Mouse (Mus musculus) hematopoietic stem cell, adult 5-6 weeks (primary cell): ENCODE data around the gene Casq2. TPM values are rescaled to one million over a fixed set of nuclear protein-coding genes. Genes with fewer than 3 reads are reported as not detected.
A peak's percentile ranks its signal among the peaks of the same experiment; 100 is the strongest.

Experiments
- ATAC-seq, 2 experiments: fragments of 125-278 bp in 1 of 2; replicated peaks in 1 of 2; 2 replicates each; pipeline ENCODE4 v1.8.0; 2016 to 2017; ENCODE audit warnings: inconsistent platforms in 2 of 2, mild to moderate bottlenecking in 2 of 2, moderate number of reproducible peaks in 2 of 2, low read depth in 1 of 2, moderate TSS enrichment in 1 of 2; ENCODE audit not compliant: low FRiP score in 2 of 2, poor library complexity in 2 of 2, severe bottlenecking in 2 of 2, insufficient read depth in 1 of 2, low TSS enrichment in 1 of 2
- total RNA-seq: library from RNA; stranded (forward); fragments of 172-1452, 232-1000 nt; gene quantifications from 2 replicates; pipeline ENCODE4 v1.2.3, GENCODE M21; 2017

Casq2 gene
- total RNA-seq, 1 experiment from 2014 or later, result not detected

DNA sequence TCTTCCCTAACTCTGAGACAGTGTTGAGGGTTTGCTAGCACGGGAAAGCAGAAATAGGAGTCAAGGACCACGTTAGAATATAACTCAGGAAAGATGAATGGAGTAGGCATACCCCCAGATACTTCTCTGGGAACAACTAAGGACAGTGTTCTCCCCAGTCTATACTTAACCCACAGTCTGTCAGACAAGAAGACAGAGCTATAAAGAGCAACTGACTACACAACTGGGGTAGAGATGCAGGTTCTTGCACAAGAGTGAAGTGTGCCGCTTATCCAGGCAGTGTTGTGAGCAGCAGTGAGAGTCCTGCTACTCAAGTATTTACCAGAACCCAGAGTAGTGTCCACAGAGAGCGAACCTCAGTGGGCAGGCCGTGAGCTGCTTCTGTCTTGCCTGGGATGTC, 16.5 kb upstream of the Casq2 start:
- ATAC-seq, result no peak

DNA sequence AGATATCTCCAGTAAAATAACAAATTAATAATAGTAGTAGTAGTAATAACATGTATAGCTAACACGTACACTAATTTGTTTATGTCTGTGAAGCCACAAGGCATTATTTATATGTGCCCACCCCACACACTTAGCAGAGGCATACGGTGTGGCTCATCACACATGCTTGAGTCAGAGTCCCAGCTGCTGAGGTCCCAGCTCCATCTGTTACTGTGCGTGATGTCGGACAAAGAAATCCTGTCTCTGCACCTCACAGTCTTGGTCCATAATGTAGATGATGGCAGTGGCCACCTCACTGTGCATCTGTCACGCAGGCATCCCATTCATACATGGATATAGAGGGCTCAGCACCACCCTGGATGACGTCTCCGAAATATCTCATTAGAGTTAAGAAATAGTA, 15.9 kb upstream of the Casq2 start:
- ATAC-seq, result no peak

DNA sequence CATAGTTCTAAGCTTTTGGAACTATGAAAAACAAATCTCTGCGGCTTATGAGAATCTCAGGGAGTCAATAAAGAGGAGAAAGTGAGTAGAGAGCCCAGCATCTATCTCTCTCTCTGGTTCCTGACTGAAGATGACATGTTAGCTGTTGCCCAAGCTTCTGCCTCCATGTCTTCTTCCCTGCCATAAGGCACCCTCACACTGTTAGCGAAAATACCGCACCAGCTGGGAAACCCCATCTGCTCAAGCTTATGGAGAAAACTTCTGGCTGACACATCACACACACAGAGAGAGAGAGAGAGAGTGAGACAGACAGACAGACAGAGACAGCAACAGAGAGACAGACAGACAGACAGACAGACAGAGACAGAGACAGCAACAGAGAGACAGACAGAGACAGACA, 15.2 kb upstream of the Casq2 start:
- no peak for ATAC-seq

DNA sequence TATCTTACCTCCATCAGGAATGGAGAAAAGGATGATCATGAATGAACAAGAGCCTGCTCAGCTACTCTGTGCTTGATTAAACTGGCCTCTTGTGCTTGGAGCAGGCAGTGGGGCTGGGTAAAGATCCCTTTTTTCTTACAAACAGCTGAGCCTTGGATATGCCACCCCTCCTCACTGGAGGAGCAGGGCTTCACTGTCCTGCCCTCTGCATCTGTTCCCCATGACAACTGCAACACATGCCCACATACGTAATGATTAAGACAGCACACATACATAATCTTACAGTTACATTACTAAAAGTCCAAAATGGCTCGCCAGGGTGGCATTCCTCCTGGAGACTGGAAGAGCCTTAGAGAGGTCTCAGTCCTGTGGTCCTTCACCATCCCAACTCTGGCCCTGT, 6.8 kb upstream of the Casq2 start:
- no peak for ATAC-seq

- peak; percentile 51 to 77 for ATAC-seq
Measured at GRCm38 (mm10) chr3:102081862-102082261, 4.4 kb upstream of the Casq2 start.

DNA sequence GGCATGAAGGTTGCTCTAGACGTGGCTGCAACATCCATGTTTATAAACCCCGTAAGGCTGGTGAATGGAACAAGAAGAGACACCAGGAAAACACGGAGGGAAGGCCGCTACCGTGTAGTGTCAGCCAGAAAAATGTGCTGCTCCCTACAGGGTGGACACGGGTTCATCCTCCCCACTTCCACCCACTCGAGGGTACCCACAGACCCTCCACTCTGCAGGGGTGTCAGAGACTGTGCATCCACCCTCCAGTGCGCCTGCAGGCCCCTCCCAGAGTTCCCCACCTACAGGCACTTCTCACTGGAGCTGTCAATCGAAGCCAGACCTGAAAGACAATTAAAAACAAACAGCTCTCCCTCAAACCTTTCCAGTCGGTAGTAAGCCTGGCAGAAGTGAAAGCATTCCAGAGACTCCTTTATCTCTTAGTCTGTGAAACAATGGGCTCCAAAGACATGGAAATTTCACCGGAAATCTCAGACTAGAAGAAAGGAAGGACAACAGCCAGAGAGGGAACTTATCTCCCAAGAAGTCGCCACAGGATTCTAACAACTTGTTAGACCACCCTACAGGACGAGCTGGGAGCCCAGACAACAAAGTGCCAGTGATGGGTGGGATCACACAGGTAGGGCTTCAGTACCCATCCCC, 2.5 kb upstream of the Casq2 start:
- no peak for ATAC-seq

GRCm38 (mm10) chr3:102084833-102085491, 1.3 kb upstream of the Casq2 start:
- ATAC-seq, result no peak

DNA sequence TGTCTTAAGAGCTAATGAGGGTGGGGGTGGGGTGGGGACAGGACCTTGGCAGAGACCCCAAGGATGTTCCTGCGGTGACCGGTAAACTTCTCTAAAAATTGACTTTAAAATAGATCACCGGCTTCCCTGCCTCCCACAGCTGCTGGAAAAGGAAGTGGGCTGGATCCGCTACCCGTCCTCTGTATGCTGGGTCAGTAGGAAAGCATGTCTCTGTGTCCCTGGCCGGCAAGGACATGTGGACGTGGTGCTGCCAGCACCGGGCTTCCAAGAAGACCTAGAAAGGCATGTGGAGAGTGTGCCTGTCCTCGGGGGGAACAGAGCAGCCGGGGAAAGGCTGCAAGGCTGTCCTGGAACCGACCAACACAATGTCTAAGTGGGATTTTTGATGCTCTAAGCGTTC, 496 bp upstream of the Casq2 start:
- no peak for ATAC-seq

- no peak for ATAC-seq
Measured at GRCm38 (mm10) chr3:102094841-102095240, 8.6 kb downstream of the Casq2 start.

GRCm38 (mm10) chr3:102095412-102095811, 9.2 kb downstream of the Casq2 start:
- no peak for ATAC-seq

- ATAC-seq, result no peak
Measured at GRCm38 (mm10) chr3:102096366-102096765, 10.2 kb downstream of the Casq2 start.

DNA sequence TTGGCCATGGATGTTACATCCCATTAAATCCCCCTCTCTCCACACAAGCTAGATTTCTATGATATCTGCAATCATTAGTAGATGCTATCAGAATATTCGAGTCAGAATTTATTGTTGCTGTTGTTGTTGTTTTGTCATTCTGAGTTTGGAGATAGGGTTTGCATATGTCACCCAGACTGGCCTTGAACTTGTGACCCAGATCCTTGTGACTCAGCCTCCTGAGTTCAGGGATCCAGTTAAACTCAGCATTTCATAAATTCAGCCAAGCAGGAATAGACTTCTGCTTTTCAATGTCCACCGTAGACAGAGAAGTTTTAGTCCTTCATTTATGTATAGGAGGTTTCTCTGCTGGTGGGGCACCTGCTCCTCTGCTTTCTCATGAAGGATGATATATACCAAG, 10.8 kb downstream of the Casq2 start:
- no peak for ATAC-seq

- no peak for ATAC-seq
Measured at GRCm38 (mm10) chr3:102099242-102099641, 13.0 kb downstream of the Casq2 start.

- no peak for ATAC-seq
Measured at GRCm38 (mm10) chr3:102099793-102100192, 13.6 kb downstream of the Casq2 start.

GRCm38 (mm10) chr3:102101445-102101844, 15.2 kb downstream of the Casq2 start:
- ATAC-seq, result no peak

DNA sequence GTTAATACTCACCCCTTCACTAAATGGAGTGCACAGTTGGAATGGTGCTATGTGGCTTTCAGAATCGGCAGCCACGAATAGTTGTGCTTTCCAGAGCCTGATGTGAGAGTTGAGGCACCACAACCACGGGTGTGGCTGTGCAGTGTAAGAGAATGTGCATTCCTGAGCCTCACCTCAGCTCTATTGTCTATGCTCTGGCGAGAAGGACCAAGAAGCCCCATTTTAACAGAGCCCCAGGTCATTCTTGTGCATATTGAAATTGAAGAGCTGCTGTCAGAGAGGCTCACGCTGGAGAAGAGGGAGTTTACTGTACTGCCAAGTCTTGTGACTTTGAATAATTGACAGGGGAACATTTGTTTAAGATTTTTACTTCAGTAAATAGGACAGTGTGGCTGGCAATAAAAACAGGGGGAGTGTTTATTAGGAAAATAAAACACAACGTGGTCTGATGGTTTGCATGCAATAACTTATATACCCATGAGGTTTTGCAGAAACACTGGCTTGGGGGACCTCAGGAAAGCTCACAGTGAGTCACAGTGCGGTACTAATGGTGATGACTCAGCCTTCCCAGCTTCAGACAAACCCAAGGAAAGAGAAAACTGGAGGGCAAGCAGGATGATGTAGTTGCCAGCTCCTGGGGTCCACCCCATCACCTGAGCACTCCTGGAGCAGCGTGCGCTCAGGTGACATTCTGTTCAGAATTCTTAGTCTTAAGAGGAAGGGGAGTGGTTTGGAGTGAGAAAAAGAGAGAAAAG, 17.8 kb downstream of the Casq2 start:
- no peak for ATAC-seq

DNA sequence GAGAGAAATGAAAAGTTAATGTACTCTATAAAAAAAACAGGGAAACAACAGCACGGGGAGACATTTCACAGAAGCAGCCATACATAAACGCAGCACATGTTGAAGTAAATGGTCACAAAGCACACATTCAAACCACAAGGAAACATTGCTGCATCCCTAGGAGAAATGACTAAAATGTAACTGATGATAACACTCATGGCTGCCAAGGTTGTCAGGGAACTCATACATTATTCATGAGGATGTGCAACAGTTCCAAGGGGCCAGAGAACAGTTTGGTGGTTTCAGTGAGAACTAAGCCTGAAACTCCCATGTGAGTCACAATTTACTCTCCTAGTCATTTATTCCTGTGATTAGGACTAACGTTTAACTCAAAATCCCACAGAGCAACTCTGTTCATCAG, 22.0 kb downstream of the Casq2 start:
- no peak for ATAC-seq

DNA sequence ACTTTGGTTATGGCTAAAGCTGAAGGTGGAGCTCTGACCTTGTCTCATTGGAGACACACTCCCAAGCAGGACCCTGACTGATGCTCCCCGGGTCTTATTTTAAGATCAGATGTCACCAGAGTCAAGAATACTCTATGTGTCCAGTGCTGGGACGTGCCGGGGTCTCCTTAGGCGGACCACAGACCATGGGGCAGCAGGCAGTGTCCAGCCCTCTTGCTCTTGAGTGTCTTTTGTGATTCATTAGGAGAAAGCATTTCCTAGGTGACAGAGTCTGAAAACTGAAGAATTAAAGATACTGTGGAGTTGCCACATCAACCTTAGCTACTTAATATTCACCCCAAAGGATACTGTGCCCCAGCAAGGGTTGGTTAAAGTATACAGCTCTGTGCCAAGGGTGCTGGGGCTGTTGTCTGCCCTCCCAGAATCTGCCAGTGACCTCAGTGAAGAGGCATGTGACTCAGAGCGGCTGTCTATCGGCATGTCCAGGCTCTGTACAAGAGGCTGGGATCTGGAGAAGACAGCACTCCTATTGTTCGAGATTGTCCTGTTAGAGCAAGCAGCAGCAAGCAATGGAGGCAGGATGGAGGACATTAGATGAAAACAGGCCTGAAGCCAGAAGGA, 25.9 kb downstream of the Casq2 start:
- no peak for ATAC-seq
